Mouse (Mus musculus): ENCODE measurements at regions not wholly inside any gene's neighbourhood (a gene's known extent, or its start where the extent isn't known, plus 50 kb on each side); places are given as distances from the start of the nearest gene placed in this dataset.

GRCm38 (mm10) chr3:157743000-157743399, 176.3 kb downstream of the Ptger3 start:
- H3K9me3 ChIP-seq, result no peaks in the 10 kb centered on the region
- H3K9ac ChIP-seq, result no peak overlapping the region
- H3K4me2 ChIP-seq, result no peak overlapping the region
- 95% methylated on average over 1 of the region's 1 CpGs for WGBS
- no peaks in the 10 kb centered on the region for H3K27me3 ChIP-seq
- no peaks in the 10 kb centered on the region for H3K4me1 ChIP-seq (replicated peaks)
- H3K27ac ChIP-seq (replicated peaks), result no peak overlapping the region
- H3K36me3 ChIP-seq, result no peaks in the 10 kb centered on the region
- no peak overlapping the region for H3K4me3 ChIP-seq
- ATAC-seq (ENCODE audit: low read depth), result no peak

- no peak overlapping the region for H3K9ac ChIP-seq
- H3K4me2 ChIP-seq, result no peak overlapping the region
- WGBS, result 91% methylated on average over 1 of the region's 1 CpGs
- H3K36me3 ChIP-seq, result no peaks in the 10 kb centered on the region
- H3K4me3 ChIP-seq, result no peak overlapping the region
- ATAC-seq (ENCODE audit: low read depth), result no peak
- H3K9me3 ChIP-seq, result no peaks in the 10 kb centered on the region
- H3K27me3 ChIP-seq, result no peaks in the 10 kb centered on the region
- H3K27ac ChIP-seq (replicated peaks), result no peak overlapping the region
- H3K4me1 ChIP-seq (replicated peaks), result no peaks in the 10 kb centered on the region
These were observed 173.1 kb downstream of the Ptger3 start for GRCm38 (mm10) chr3:157739628-157740294.

- H3K4me2 ChIP-seq, result no peak overlapping the region
- no peaks in the 10 kb centered on the region for H3K27me3 ChIP-seq
- no peak overlapping the region for H3K4me3 ChIP-seq
- H3K27ac ChIP-seq (replicated peaks), result 0 out of 2 replicates have a peak overlapping the region, but pooled peaks have one; percentile 33
- ATAC-seq (ENCODE audit: low read depth), result peak; percentile 89
- no peaks in the 10 kb centered on the region for H3K36me3 ChIP-seq
- no peak overlapping the region for H3K9ac ChIP-seq
- WGBS, result 51% methylated on average over 4 of the region's 4 CpGs
- H3K9me3 ChIP-seq, result no peaks in the 10 kb centered on the region
- H3K4me1 ChIP-seq (replicated peaks), result peaks cover 9% of the 10 kb centered on the region; the same call in 1 of the 2 replicates
These were observed 165.6 kb downstream of the Ptger3 start for GRCm38 (mm10) chr3:157732136-157732940.

- Histone ChIP-seq H3K36me3 (no peaks in the 10 kb centered on the region), H3K27ac (replicated peaks) (no peak overlapping the region), H3K4me1 (replicated peaks) (peaks cover 9% of the 10 kb centered on the region; the same call in 1 of the 2 replicates), H3K9ac (no peak overlapping the region), H3K4me3 (no peak overlapping the region), H3K4me2 (no peak overlapping the region), H3K9me3 (no peaks in the 10 kb centered on the region), H3K27me3 (no peaks in the 10 kb centered on the region)
- 31% methylated on average over 1 of the region's 1 CpGs for WGBS
- ATAC-seq (ENCODE audit: low read depth), result no peak
These were observed 163.1 kb downstream of the Ptger3 start for GRCm38 (mm10) chr3:157729711-157730367.

GRCm38 (mm10) chr3:157724542-157724941, 157.8 kb downstream of the Ptger3 start:
- Histone ChIP-seq H3K27ac (replicated peaks) (no peak overlapping the region), H3K36me3 (no peaks in the 10 kb centered on the region), H3K4me3 (no peak overlapping the region), H3K4me2 (no peak overlapping the region), H3K27me3 (no peaks in the 10 kb centered on the region), H3K4me1 (replicated peaks) (no peaks in the 10 kb centered on the region), H3K9ac (no peak overlapping the region), H3K9me3 (no peaks in the 10 kb centered on the region)
- 73% methylated on average over 1 of the region's 1 CpGs for WGBS
- ATAC-seq (ENCODE audit: low read depth), result no peak

GRCm38 (mm10) chr3:157723184-157723583, 156.5 kb downstream of the Ptger3 start:
- no peak overlapping the region for H3K4me3 ChIP-seq
- 84% methylated on average over 5 of the region's 5 CpGs for WGBS
- no peak overlapping the region for H3K27ac ChIP-seq (replicated peaks)
- H3K9me3 ChIP-seq, result no peaks in the 10 kb centered on the region
- H3K4me1 ChIP-seq (replicated peaks), result no peaks in the 10 kb centered on the region
- H3K9ac ChIP-seq, result no peak overlapping the region
- H3K36me3 ChIP-seq, result no peaks in the 10 kb centered on the region
- H3K27me3 ChIP-seq, result no peaks in the 10 kb centered on the region
- ATAC-seq (ENCODE audit: low read depth), result no peak
- no peak overlapping the region for H3K4me2 ChIP-seq

GRCm38 (mm10) chr3:157717313-157717921, 150.7 kb downstream of the Ptger3 start:
- Histone ChIP-seq H3K9ac (no peak overlapping the region), H3K36me3 (no peaks in the 10 kb centered on the region), H3K4me1 (replicated peaks) (no peaks in the 10 kb centered on the region), H3K4me2 (no peak overlapping the region), H3K27ac (replicated peaks) (no peak overlapping the region), H3K4me3 (no peak overlapping the region), H3K9me3 (no peaks in the 10 kb centered on the region), H3K27me3 (no peaks in the 10 kb centered on the region)
- peak; percentile 71 for ATAC-seq (ENCODE audit: low read depth)
- 23% methylated on average over 7 of the region's 7 CpGs for WGBS

GRCm38 (mm10) chr3:157714023-157714422, 147.3 kb downstream of the Ptger3 start:
- H3K36me3 ChIP-seq, result no peaks in the 10 kb centered on the region
- 86% methylated on average over 3 of the region's 3 CpGs for WGBS
- no peaks in the 10 kb centered on the region for H3K4me1 ChIP-seq (replicated peaks)
- ATAC-seq (ENCODE audit: low read depth), result no peak
- H3K9me3 ChIP-seq, result no peaks in the 10 kb centered on the region
- H3K9ac ChIP-seq, result no peak overlapping the region
- H3K27ac ChIP-seq (replicated peaks), result no peak overlapping the region
- H3K4me3 ChIP-seq, result no peak overlapping the region
- no peaks in the 10 kb centered on the region for H3K27me3 ChIP-seq
- H3K4me2 ChIP-seq, result no peak overlapping the region

GRCm38 (mm10) chr3:157710790-157711381, 144.2 kb downstream of the Ptger3 start:
- Histone ChIP-seq H3K4me3 (no peak overlapping the region), H3K9me3 (no peaks in the 10 kb centered on the region), H3K4me1 (replicated peaks) (no peaks in the 10 kb centered on the region), H3K27ac (replicated peaks) (no peak overlapping the region), H3K36me3 (no peaks in the 10 kb centered on the region), H3K4me2 (no peak overlapping the region), H3K9ac (no peak overlapping the region), H3K27me3 (no peaks in the 10 kb centered on the region)
- WGBS, result 87% methylated on average over 1 of the region's 1 CpGs
- ATAC-seq (ENCODE audit: low read depth), result no peak

- ATAC-seq (ENCODE audit: low read depth), result no peak
- H3K36me3 ChIP-seq, result no peaks in the 10 kb centered on the region
- H3K27ac ChIP-seq (replicated peaks), result no peak overlapping the region
- no peak overlapping the region for H3K4me2 ChIP-seq
- no peak overlapping the region for H3K4me3 ChIP-seq
- H3K9me3 ChIP-seq, result no peaks in the 10 kb centered on the region
- H3K9ac ChIP-seq, result no peak overlapping the region
- H3K27me3 ChIP-seq, result no peaks in the 10 kb centered on the region
- peaks cover 9% of the 10 kb centered on the region for H3K4me1 ChIP-seq (replicated peaks)
These were observed 133.3 kb downstream of the Ptger3 start for GRCm38 (mm10) chr3:157699961-157700360.

GRCm38 (mm10) chr3:157698529-157698928, 131.8 kb downstream of the Ptger3 start:
- Histone ChIP-seq H3K27me3 (no peaks in the 10 kb centered on the region), H3K36me3 (no peaks in the 10 kb centered on the region), H3K9ac (no peak overlapping the region), H3K27ac (replicated peaks) (no peak overlapping the region), H3K4me1 (replicated peaks) (peaks cover 9% of the 10 kb centered on the region), H3K4me2 (no peak overlapping the region), H3K4me3 (no peak overlapping the region), H3K9me3 (no peaks in the 10 kb centered on the region)
- no peak for ATAC-seq (ENCODE audit: low read depth)
- WGBS, result 85% methylated on average over 5 of the region's 5 CpGs
